ENCODE assay signal across 7 mouse cellular contexts in genomic region chr13:60738429-60738828, GRCm38 (mm10). TPM values are rescaled to one million over a fixed set of nuclear protein-coding genes. Genes with fewer than 3 reads are reported as not detected.
DNase-seq lines count a peak whose midpoint lies in the region; ATAC-seq lines count a peak whose summit lies in the region.

No protein-coding gene starts in this region.

- H3K27ac ChIP-seq in hindbrain, embryonic 12.5 days: no peak overlapping the region

- peak overlapping the region; percentile 31 for H3K4me2 ChIP-seq in hindbrain, embryonic 12.5 days (replicated peaks)

- DNase-seq in adrenal gland, adult 18-20 months (ENCODE audit: low spot score in 2 of 2): peak; percentile 63
- DNase-seq in cerebellum, postnatal 10 days: peak; percentile 88 to 92
- DNase-seq in frontal cortex, postnatal 10 days (ENCODE audit: low spot score in 2 of 2): peak; percentile 37 to 66
- DNase-seq in left cerebral cortex, postnatal 14 days (ENCODE audit: low spot score in 2 of 2): peak; percentile 82 to 84
- DNase-seq in right cerebral cortex, postnatal 25 days: peak; percentile 61

- no peaks in the 10 kb centered on the region for H3K27me3 ChIP-seq in hindbrain, embryonic 12.5 days

- H3K36me3 ChIP-seq in hindbrain, embryonic 12.5 days: peaks cover 45% of the 10 kb centered on the region

- no peak overlapping the region for H3K4me3 ChIP-seq in hindbrain, embryonic 12.5 days

- 18% methylated on average over 9 of the region's 9 CpGs for WGBS in hindbrain, embryonic 12.5 days

- no peak overlapping the region for H3K9ac ChIP-seq in hindbrain, embryonic 12.5 days

- peaks cover 10% of the 10 kb centered on the region for H3K4me1 ChIP-seq in hindbrain, embryonic 12.5 days

- intact Hi-C loops in left cerebral cortex, postnatal 14 days (cut with DNase I): loop anchor here (1.0 to 5.0 kb wide), 3 partner anchors 46 to 260 kb away; partner anchors contain the start of gene Dapk1

- peak; percentile 42 for ATAC-seq in hindbrain, embryonic 12.5 days (ENCODE audit: low FRiP score)
- peak; percentile 65 for ATAC-seq in megakaryocyte-erythroid progenitor cell, adult 5-6 weeks (replicated peaks; ENCODE audit: low FRiP score, low TSS enrichment, poor library complexity, severe bottlenecking)

- H3K9me3 ChIP-seq in hindbrain, embryonic 12.5 days (replicated peaks): no peaks in the 10 kb centered on the region

RNA-seq across cellular contexts. Expression of gene BC051665, which starts 47.7 kb away (rescaled TPM):
- not detected for total RNA-seq in adrenal gland, adult 18-20 months (2021)
- not detected in 2 replicates for polyA plus RNA-seq in hindbrain, embryonic 12.5 days (2016; fragmentation: Nextera tagmentation; extraction: Ambion mirVana)
- not detected for total RNA-seq in left cerebral cortex, postnatal 14 days (2021)
- not detected in 2 replicates for total RNA-seq in megakaryocyte-erythroid progenitor cell, adult 5-6 weeks (2014; fragmentation: Nextera tagmentation)
- total RNA-seq in megakaryocyte-erythroid progenitor cell, adult 5-6 weeks (2017): not detected in 2 replicates
